Mouse (Mus musculus) brown adipose tissue, adult 24 weeks (tissue): ENCODE results near the gene Tbcd. TPM values are rescaled to one million over a fixed set of nuclear protein-coding genes. Genes with fewer than 3 reads are reported as not detected.

Experiments
- H3K27ac ChIP-seq: fragments of 200-500 bp; replicated peaks from 2 replicates; pipeline ENCODE4 v1.5.1; 2012; ENCODE audit warnings: low read depth, mild to moderate bottlenecking, low read length
- H3K4me1 ChIP-seq: fragments of 200-500 bp; 2 replicates; pipeline ENCODE4 v1.6.1; 2012; ENCODE audit warnings: low read length, mixed read lengths; ENCODE audit not compliant: control insufficient read depth, insufficient read depth, insufficient read length
- H3K4me3 ChIP-seq: fragments of 200-500 bp; 2 replicates; pipeline ENCODE4 v1.5.1; 2012; ENCODE audit warnings: low read depth, mild to moderate bottlenecking, low read length, moderate library complexity; ENCODE audit not compliant: insufficient read depth
- polyA plus RNA-seq: library from polyadenylated mRNA; stranded (reverse); fragments of >200 nt; gene quantifications from 2 replicates; pipeline ENCODE4 v1.2.4, GENCODE M21; 2012; ENCODE audit not compliant: missing spikeins, insufficient read depth, insufficient read length

Tbcd gene
- polyA plus RNA-seq, 1 experiment = 15.3 TPM

- H3K27ac ChIP-seq = peak overlapping the region; percentile 38
- H3K4me3 ChIP-seq = no peak overlapping the region
Measured at GRCm38 (mm10) chr11:121544755-121545397, 93.1 kb downstream of the Tbcd start.

DNA sequence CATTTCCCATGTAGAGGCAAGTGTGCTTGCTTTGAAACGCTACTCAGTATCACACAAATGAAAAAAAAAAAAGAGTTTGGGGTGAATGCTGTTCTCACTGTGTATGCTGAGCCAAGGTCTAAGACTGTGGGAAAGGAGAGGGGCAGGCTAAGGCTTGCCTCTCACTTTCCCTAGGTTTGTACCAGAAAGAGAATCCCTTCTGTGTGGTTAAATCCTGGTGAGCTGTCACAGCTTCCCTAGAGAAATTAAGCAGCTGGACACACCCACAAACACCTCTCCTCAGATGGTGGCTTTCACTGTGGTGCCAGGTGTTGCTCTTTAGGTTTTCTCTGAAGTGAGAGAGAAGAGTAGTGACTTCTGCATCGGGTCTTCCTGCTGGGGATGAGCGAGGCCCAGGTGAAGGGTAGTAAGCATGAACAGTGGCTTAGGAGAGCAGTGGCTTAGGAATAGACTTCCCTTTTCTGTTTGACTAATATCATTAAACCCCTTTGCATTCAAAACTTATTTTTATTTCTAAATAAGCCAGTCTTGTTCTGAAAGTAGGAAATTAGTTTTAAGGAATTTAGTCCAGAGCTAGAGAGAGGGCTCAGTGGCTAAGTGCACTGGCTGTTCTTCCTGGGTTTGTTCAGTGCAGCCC is 93.8 kb downstream of the Tbcd start:
- Histone ChIP-seq H3K4me1 (peaks cover 11% of the 10 kb centered on the region), H3K27ac (peak overlapping the region; percentile 42; the same call in 1 of the 2 replicates), H3K4me3 (no peak overlapping the region)

More at GRCm38 (mm10) chr11:121544755-121545397, 93.1 kb downstream of the Tbcd start:
- H3K4me1 ChIP-seq = peaks cover 11% of the 10 kb centered on the region

DNA sequence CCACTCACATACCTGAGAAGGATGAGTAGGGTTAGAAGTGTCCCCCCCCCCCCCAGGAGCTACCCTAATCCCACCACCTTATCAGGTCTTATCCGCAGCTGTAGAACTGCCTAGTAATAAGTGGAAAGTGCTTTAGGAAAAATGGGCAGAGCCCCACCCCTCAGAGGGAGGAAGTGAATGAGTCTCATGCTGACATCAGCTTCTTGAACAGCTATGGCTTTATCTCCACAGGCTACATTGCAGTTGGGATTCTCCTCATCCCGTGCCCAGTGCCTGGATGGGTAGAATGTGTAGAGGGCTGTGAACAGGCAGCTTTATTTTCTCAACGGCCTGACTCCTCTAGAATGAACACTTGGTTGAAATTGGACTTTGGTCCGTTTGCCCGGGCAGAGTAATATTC is 95.5 kb downstream of the Tbcd start:
- H3K4me1 ChIP-seq = peaks cover 16% of the 10 kb centered on the region
- H3K4me3 ChIP-seq = no peak overlapping the region
- no peak overlapping the region for H3K27ac ChIP-seq

GRCm38 (mm10) chr11:121547925-121548324 is 96.2 kb downstream of the Tbcd start:
- Histone ChIP-seq H3K4me3 (no peak overlapping the region), H3K27ac (no peak overlapping the region), H3K4me1 (peaks cover 14% of the 10 kb centered on the region)

- no peak overlapping the region for H3K27ac ChIP-seq
- H3K4me1 ChIP-seq = peaks cover 14% of the 10 kb centered on the region
Measured at GRCm38 (mm10) chr11:121548996-121549842, 97.5 kb downstream of the Tbcd start.

GRCm38 (mm10) chr11:121549843-121550647 is 98.3 kb downstream of the Tbcd start:
- H3K4me3 ChIP-seq = no peak overlapping the region
- H3K4me1 ChIP-seq = peaks cover 9% of the 10 kb centered on the region
- no peak overlapping the region for H3K27ac ChIP-seq

More at GRCm38 (mm10) chr11:121548996-121549842, 97.5 kb downstream of the Tbcd start:
- H3K4me3 ChIP-seq = no peak overlapping the region

DNA sequence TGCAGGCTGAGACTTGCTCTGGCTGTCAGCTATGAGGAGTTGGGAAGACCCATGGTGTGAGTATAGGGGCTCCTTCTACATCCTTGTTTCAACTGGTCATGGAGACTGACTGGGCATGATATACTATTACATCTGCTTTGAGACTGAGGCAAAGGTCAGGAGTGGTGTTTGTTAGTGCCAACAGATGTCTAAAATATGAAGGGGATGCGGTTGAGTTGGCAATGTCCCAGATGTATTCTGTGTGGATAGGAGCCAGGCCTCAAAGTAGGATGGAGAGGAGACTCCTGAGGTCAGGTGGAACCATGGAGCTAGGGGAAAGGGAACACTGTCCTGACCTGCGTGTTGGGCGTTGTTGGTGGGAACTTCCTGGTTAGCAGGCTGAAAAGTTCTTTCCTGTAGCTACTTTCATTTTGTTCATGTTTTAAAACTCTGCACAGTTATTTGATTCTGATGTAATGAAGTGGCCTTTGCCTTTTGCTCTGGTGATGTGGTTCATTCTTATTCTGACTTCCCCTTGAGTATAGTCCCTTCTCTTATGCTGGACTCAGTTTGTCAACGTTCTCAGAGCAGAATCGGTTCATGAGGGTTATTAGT is 99.6 kb downstream of the Tbcd start:
- Histone ChIP-seq H3K27ac (no peak overlapping the region), H3K4me1 (peaks cover 5% of the 10 kb centered on the region), H3K4me3 (no peak overlapping the region)

DNA sequence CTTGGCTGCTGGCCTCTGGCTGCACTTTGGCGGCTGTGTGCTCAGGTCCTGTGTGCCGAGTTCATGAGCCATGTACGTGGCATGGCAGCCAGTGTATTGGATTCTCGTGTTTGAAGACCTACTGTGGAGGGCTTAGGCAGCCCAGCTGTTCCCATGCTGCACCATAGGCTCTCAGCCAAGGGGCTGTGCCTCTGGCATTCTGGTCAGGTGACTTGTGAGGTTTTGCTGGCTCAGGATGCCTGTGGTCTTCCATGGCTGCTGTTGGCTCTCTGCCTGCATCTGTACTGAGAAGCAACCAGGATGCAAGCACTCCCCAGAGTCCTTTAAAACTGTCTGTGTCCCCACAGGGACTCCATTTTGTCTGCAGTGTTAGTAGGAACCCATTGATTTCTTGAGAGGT is 100.4 kb downstream of the Tbcd start:
- H3K4me1 ChIP-seq = peaks cover 5% of the 10 kb centered on the region
- H3K27ac ChIP-seq = no peak overlapping the region
- no peak overlapping the region for H3K4me3 ChIP-seq

GRCm38 (mm10) chr11:121552846-121553457 is 101.2 kb downstream of the Tbcd start:
- Histone ChIP-seq H3K4me1 (peaks cover 5% of the 10 kb centered on the region), H3K27ac (no peak overlapping the region), H3K4me3 (no peak overlapping the region)

DNA sequence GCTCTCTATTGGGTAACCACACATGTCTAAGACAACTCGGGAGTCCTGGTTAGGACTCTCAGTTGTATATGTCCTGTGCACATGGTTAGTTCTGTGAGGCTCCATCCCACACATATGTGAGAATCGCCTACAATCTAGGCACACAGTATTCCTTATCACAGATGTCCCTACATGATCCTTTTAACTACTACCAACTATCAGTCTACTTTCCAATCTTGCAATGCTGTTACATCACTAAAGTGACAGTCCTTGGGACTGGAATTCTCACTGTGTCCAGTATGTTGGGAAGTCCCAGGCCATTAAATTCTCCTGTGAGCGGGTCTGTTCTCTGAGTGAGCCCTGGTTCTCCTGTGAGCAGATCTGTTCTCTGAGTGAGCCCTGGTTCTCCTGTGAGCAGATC is 101.7 kb downstream of the Tbcd start:
- peaks cover 5% of the 10 kb centered on the region for H3K4me1 ChIP-seq
- no peak overlapping the region for H3K27ac ChIP-seq
- H3K4me3 ChIP-seq = no peak overlapping the region

DNA sequence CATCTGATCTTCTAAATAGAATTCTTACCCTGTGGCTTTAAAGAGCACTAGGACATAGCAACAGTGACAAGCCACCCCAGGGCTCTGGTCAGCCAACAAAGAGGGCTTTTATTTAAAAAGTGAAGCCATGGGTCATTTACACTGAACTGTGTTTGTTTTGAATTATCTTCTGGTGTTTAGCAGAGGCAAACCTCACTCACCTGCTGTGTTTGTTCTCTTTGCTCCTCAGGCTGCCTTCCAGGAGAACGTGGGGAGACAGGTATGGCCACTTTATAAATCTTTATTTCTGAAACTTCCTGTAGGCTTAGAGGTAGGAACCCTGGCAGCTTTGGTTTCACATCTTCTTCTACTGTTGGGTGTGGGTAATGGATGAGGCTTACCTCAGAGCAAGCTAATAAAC is 105.0 kb downstream of the Tbcd start:
- Histone ChIP-seq H3K4me1 (peaks cover 2% of the 10 kb centered on the region; the same call in 1 of the 2 replicates), H3K4me3 (no peak overlapping the region), H3K27ac (no peak overlapping the region)

DNA sequence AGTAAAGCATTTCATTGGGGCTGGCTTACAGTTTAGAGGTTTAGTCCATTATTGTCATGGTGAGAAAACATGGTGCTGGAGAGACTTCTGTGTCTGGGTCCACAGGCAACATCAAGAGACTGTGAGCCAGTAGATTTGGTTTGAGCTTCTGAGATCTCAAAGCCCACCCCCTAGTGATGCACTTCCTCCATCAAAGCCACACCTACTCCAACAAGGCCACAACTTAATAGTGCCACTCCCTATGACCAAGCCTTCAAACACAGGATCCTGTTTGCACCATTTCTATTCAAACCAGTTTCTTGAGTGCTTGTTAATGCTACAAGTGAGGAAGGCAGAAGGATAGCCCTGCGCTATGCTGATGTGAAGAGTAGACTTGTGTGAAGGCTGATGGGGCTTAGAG is 106.2 kb downstream of the Tbcd start:
- no peak overlapping the region for H3K27ac ChIP-seq
- H3K4me3 ChIP-seq = no peak overlapping the region
- H3K4me1 ChIP-seq = no peaks in the 10 kb centered on the region

DNA sequence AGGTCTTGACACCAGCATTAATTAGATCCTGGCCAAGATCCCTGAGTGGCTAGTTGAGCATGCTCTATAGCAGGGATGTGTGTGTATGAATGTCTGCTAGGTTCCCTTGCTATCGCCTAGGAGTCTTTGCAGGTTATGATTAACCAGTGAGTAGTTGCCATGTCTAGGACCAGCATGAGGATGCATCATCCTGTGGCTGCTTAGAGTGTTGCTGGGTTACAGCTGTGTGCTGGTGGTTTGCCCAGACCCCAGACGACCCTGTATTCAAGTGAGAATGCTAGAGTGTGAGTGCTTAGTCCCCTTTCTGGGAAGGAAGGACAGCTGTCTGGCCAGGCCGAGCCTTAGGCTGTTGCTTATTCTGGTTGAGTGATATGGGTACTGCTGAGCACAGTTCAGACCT is 106.8 kb downstream of the Tbcd start:
- H3K27ac ChIP-seq = no peak overlapping the region
- H3K4me3 ChIP-seq = no peak overlapping the region
- no peaks in the 10 kb centered on the region for H3K4me1 ChIP-seq
